Comparison of ENCODE assay signal across 10 mouse cellular contexts in the genomic region with DNA sequence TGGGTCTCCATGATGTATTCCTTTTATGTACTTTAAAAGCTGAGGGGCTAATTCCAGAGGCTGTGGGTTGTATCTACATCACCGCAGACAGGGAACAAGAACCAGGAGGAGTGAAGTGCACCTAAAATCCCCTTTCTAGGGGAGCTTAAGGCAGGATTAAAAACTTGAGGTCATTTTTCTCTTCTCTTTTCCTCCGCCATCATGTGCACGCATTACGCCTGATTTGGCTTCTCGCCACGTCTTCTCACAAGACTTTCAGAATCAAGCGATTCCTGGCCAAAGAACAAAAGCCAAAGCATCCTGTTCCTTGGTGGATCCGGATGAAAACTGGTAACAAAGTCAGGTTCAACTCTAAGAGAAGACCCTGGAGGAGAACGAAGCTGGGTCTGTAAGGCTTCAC. TPM values are rescaled to one million over a fixed set of nuclear protein-coding genes. Genes with fewer than 3 reads are reported as not detected.
A peak's percentile ranks its signal among the peaks of the same experiment; 100 is the strongest.
DNase-seq lines count a peak whose midpoint lies in the region; ATAC-seq and TF ChIP-seq lines count a peak whose summit lies in the region.
"Had no signal": no experiment of that assay in that cellular context is flagged by ENCODE, and none has a peak within 500 bp of the region (broad histone marks: within the 10 kb centered on the region; RNA-seq: fewer than 3 reads in every experiment).

No protein-coding gene starts in this region.

- H3K9ac ChIP-seq in neural tube, embryonic 15.5 days (replicated peaks): no peak overlapping the region
- H3K9ac ChIP-seq in intestine, embryonic 15.5 days: no peak overlapping the region
- no peak overlapping the region for H3K9ac ChIP-seq in stomach, embryonic 16.5 days (ENCODE audit: low read length)

- ATAC-seq in neural tube, embryonic 15.5 days (ENCODE audit: low FRiP score): no peak
- no peak for ATAC-seq in intestine, embryonic 15.5 days
- ATAC-seq in stomach, embryonic 16.5 days (ENCODE audit: insufficient read depth, low FRiP score): no peak

- H3K36me3 ChIP-seq in neural tube, embryonic 15.5 days: no peaks in the 10 kb centered on the region
- H3K36me3 ChIP-seq in intestine, embryonic 15.5 days: no peaks in the 10 kb centered on the region
- H3K36me3 ChIP-seq in stomach, embryonic 16.5 days (ENCODE audit: control insufficient read depth, insufficient read depth, low read length): no peaks in the 10 kb centered on the region

- no peak overlapping the region for H3K4me2 ChIP-seq in neural tube, embryonic 15.5 days
- no peak overlapping the region for H3K4me2 ChIP-seq in intestine, embryonic 15.5 days (replicated peaks)
- H3K4me2 ChIP-seq in stomach, embryonic 16.5 days (ENCODE audit: low read depth, low read length): no peak overlapping the region
- H3K4me2 ChIP-seq: midbrain, embryonic 11.5 days had no signal

- peak overlapping the region; percentile 91 for H3K27ac ChIP-seq in gastrocnemius, adult 2 months
- peak overlapping the region; percentile 37; the same call in 1 of the 2 replicates for H3K27ac ChIP-seq in neural tube, embryonic 15.5 days (replicated peaks)
- 0 out of 2 replicates have a peak overlapping the region, but pooled peaks have one; percentile 73 for H3K27ac ChIP-seq in intestine, embryonic 15.5 days
- peak overlapping the region; percentile 74 for H3K27ac ChIP-seq in stomach, embryonic 16.5 days (ENCODE audit: low read length)
- H3K27ac ChIP-seq: layer of hippocampus, adult 2 months had no signal

- H3K27me3 ChIP-seq in neural tube, embryonic 15.5 days (replicated peaks): peaks cover 8% of the 10 kb centered on the region
- H3K27me3 ChIP-seq in intestine, embryonic 15.5 days (replicated peaks): no peaks in the 10 kb centered on the region
- H3K27me3 ChIP-seq in stomach, embryonic 16.5 days (ENCODE audit: control insufficient read depth, insufficient read depth, low read length): no peaks in the 10 kb centered on the region

- WGBS in neural tube, embryonic 15.5 days: 89% methylated on average over 9 of the region's 9 CpGs
- WGBS in intestine, embryonic 15.5 days: 62% methylated on average over 9 of the region's 9 CpGs
- 58% methylated on average over 9 of the region's 9 CpGs for WGBS in stomach, embryonic 16.5 days

- no peak for TF ChIP-seq CTCF in gastrocnemius, adult 2 months (IDR thresholded peaks at IDR 0.05)

- no peak overlapping the region for H3K4me3 ChIP-seq in gastrocnemius, adult 2 months
- no peak overlapping the region for H3K4me3 ChIP-seq in neural tube, embryonic 15.5 days (replicated peaks)
- no peak overlapping the region for H3K4me3 ChIP-seq in intestine, embryonic 15.5 days (replicated peaks)
- no peak overlapping the region for H3K4me3 ChIP-seq in stomach, embryonic 16.5 days (replicated peaks; ENCODE audit: low read length)
- H3K4me3 ChIP-seq: layer of hippocampus, adult 2 months had no signal

- H3K4me1 ChIP-seq in neural tube, embryonic 15.5 days: peaks cover 16% of the 10 kb centered on the region
- H3K4me1 ChIP-seq in intestine, embryonic 15.5 days (replicated peaks): peaks cover 6% of the 10 kb centered on the region; the same call in 1 of the 2 replicates
- H3K4me1 ChIP-seq in stomach, embryonic 16.5 days (ENCODE audit: control insufficient read depth, insufficient read depth, low read length): peaks cover 13% of the 10 kb centered on the region

- intact Hi-C loops in gastrocnemius, adult 2 months (cut with DNase I): no loop called here

- DNase-seq in gastrocnemius, adult 2 months: no peak
- no peak for DNase-seq in gastrocnemius, adult 8-10 months (ENCODE audit: low spot score in 2 of 2)
- no peak for DNase-seq in neural tube, embryonic 10.5 days (ENCODE audit: extremely low spot score, low spot score)
- DNase-seq in adrenal gland, postnatal 25 days: no peak
- DNase-seq in embryo, embryonic 10 days (ENCODE audit: low spot score): no peak

- H3K9me3 ChIP-seq in neural tube, embryonic 15.5 days (replicated peaks): no peaks in the 10 kb centered on the region
- no peaks in the 10 kb centered on the region for H3K9me3 ChIP-seq in intestine, embryonic 15.5 days
- H3K9me3 ChIP-seq in stomach, embryonic 16.5 days (replicated peaks; ENCODE audit: control insufficient read depth, low read length): no peaks in the 10 kb centered on the region

RNA-seq across cellular contexts. Expression of a gene that starts 8.1 kb away (rescaled TPM):
- total RNA-seq in gastrocnemius, adult 2 months (2021): 10 to 100 TPM; 16.3 to 27.7 TPM
- total RNA-seq in gastrocnemius, adult 8-10 months (2022): 10 to 100 TPM; 14.6 to 17.2 (median 15.6) TPM
- polyA plus RNA-seq in neural tube, embryonic 15.5 days (2015; fragmentation: Nextera tagmentation; extraction: Ambion mirVana): 12.2 and 15.5 TPM in 2 replicates
- polyA plus RNA-seq in intestine, embryonic 15.5 days (2015; fragmentation: Nextera tagmentation; extraction: Ambion mirVana): 32.3 and 35.4 TPM in 2 replicates
- polyA plus RNA-seq in stomach, embryonic 16.5 days (2015; fragmentation: Nextera tagmentation; extraction: Ambion mirVana): 40.5 and 45.6 TPM in 2 replicates
- 28.7 and 40.6 TPM in 2 replicates for total RNA-seq in adrenal gland, postnatal 25 days (2021)

RNA-seq across cellular contexts. Expression of a gene that starts 34.3 kb away (rescaled TPM):
- total RNA-seq in gastrocnemius, adult 2 months (2021): 10 to 100 TPM; 11.2 to 13.1 TPM
- 10 to 100 TPM; 10.6 to 12.0 (median 11.7) TPM for total RNA-seq in gastrocnemius, adult 8-10 months (2022)
- 86.5 and 117 TPM in 2 replicates for polyA plus RNA-seq in neural tube, embryonic 15.5 days (2015; fragmentation: Nextera tagmentation; extraction: Ambion mirVana)
- polyA plus RNA-seq in intestine, embryonic 15.5 days (2015; fragmentation: Nextera tagmentation; extraction: Ambion mirVana): 215 and 226 TPM in 2 replicates
- polyA plus RNA-seq in stomach, embryonic 16.5 days (2015; fragmentation: Nextera tagmentation; extraction: Ambion mirVana): 154 and 167 TPM in 2 replicates
- 25.7 and 29.5 TPM in 2 replicates for total RNA-seq in adrenal gland, postnatal 25 days (2021)

RNA-seq across cellular contexts. Expression of a gene that starts 50.3 kb away (rescaled TPM):
- total RNA-seq in gastrocnemius, adult 2 months (2021): 10 to 100 TPM; 25.8 to 29.9 TPM
- 10 to 100 TPM; 23.2 to 24.1 (median 23.6) TPM for total RNA-seq in gastrocnemius, adult 8-10 months (2022)
- 24.6 and 25.1 TPM in 2 replicates for polyA plus RNA-seq in neural tube, embryonic 15.5 days (2015; fragmentation: Nextera tagmentation; extraction: Ambion mirVana)
- 34.4 and 35.2 TPM in 2 replicates for polyA plus RNA-seq in intestine, embryonic 15.5 days (2015; fragmentation: Nextera tagmentation; extraction: Ambion mirVana)
- 14.7 and 19.9 TPM in 2 replicates for polyA plus RNA-seq in stomach, embryonic 16.5 days (2015; fragmentation: Nextera tagmentation; extraction: Ambion mirVana)
- 120 and 146 TPM in 2 replicates for total RNA-seq in adrenal gland, postnatal 25 days (2021)

Comparison
In these comparisons a context has a peak if more than half of its experiments do, and no peak if none do; other contexts are left out.
1. H3K27ac ChIP-seq: peak in every context shown above with its lines; median percentile 91 in gastrocnemius, adult 2 months; 74 in stomach, embryonic 16.5 days; 73 in intestine, embryonic 15.5 days; 37 in neural tube, embryonic 15.5 days.